Mouse (Mus musculus) hindlimb bud, embryonic 11.5 days (tissue): ENCODE data around the gene Kcnj10.

ENCODE experiments used
- DNase-seq: peaks from one replicate; pipeline ENCODE4 v3.0.0-alpha.2; 2012; ENCODE audit warnings: low read depth, low spot score; ENCODE audit errors: extremely low spot score

Kcnj10 gene

GRCm38 (mm10) chr1:172420181-172420580 is 79.2 kb downstream of the Kcnj10 start:
- DNase-seq = no peak

GRCm38 (mm10) chr1:172423393-172423792 is 82.4 kb downstream of the Kcnj10 start:
- no peak for DNase-seq
